Mouse (Mus musculus) spleen, postnatal 4 days (tissue): ENCODE measurements around the gene Aunip.

Source experiments
- DNase-seq, 2 experiments: peaks; one replicate each; pipeline ENCODE4 v3.0.0; 2022; ENCODE audit warnings: low spot score in 2 of 2

Aunip gene

DNA sequence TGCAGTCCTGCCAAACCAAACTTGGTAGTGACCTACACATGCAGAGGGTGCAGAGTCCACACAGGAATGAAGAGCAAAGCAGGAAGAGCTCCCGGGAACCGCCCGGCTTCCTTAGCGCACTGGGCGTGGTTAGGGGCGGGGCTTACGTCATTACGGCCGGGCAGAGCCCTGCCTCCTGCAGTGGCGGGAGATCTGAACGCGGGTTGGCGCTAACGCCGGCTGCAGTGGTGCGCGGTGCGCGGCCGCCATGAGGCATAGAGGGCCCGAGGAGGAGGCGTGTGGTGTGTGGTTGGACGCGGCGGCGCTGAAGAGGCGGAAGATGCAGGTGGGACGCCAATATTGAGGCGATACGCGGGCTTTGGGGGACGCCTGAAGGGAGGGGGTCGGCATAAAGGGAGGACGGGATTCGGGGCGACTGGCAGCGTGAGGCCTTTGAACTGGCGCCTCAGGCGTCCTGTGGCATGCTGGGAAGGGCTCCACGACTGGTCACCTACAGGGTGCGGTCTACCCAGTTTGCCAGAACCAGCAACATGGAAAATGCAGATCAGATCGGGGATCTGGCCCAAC lies at the start of gene Aunip:
Gene Aunip, plus strand, starts transcription at position 155 of the 567 bp plus-strand sequence.
- peak; percentile 90 to 95 for DNase-seq

DNA sequence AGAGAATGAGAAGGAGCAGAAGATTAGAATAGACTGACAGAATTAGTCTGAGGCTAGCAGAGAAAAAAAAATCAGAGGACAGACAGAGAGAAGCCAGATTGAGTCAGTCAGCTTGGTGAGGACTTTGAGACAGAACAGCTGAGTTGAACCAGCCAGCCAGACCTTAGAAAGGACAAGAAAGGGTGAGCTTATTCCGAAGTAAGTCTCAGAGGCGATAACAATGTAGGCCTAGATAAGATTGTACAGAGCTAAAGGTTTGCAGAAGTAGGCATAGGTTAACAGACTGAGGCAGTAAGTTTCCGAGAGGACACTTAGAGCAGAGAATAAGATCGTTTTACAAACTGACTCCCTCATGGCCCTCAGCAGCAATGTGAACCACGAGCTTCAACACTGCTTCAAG lies 49.5 kb upstream of the Aunip start:
- DNase-seq, result no peak

DNA sequence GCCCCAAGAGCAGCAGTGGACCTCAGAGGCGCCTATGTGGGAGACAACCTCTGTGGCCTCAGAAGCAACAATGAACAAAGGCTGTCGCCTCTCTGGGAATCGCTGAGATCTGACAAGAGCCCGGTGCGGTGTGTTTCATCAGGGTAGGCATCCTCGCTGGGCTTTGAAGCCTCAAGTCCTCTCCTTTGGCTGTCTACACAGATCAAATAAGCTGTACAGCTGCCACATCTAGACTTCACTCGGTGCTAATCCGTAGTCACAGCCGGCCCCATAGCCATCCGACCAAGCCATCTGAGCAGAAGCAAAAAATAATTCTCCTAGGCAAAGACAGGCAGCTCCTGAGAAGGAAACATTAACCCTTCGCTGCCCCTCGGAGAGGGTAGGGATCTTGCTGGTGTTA lies 45.0 kb upstream of the Aunip start:
- DNase-seq, result no peak

DNA sequence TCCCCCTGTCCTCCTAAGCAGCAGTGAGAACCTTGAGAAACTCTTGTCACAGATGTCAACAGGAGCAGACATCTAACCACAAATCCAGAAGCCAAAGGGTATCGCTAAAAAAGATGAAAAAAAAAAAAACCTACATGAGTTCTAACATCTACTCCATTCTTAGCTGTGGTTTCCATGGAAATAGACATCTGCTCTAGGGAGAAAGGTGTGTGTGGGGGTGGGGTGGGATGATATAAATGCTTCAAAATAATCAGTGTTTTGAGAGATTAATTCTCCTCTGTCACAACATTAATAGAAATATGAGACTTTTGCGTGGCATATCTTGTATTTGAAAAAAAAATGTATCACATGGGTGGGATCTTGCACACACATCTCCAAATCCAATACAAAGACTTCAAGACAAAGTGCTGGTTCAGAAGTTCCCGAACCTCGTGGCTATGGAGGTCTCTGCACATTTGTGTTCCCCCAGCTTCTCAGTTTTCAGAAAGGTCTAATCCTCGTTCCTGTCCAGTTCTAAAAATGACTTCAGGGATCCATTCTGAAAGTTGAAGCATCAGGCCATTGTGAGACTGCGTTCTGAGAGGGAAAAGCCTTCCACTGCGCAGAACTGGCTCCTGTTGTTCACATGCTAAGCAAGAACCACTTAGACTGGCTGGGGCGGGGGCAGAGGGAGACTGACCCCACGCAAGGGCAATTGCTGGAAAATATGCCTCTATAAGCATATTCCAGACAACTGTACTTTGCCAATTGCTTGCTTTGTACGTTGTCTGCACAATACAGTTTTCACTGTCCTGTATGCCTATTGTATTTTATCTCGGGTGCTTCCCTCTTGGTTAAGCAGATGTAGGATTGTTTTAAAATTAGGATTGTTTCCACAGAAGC lies 44.2 kb upstream of the Aunip start:
- DNase-seq, result no peak

DNA sequence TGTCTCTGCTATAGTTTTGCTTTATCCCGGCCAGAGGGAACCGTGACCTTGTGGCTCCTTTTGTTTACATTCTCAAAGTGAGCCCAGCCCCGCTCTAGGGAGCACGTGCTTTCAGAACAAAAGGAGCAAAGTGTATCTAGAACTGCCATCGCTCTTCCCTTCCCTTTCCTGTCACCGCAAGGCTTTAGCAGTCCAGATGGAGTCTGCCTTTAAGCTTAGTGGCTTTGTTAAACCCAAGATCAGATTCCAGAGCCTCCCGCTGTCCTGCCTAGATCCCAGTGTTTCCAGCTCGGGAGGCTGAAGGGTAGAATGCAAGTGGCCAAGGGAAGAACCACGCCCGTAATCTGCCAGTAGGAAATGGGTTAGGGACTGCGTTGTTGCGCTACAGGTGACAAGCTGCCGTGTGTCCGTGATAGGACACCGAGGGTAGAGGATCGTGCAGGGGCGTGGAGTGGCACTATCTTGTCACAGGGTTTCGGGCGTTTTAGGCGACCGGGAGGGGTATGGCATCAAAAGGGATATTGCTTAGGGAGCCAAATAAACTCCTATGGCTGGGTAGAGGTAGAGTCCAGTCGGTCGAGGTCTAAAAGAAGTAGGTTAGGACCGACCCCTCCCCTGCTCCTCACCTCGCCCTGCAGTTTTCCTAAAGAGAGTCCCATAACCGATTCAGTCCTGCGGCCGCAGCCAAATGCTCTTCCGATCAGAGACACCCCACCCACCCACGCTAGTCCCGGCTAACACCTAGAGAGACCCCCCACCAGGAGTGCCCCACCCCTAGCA lies 43.2 kb upstream of the Aunip start:
- DNase-seq, result peak; percentile 37 to 76

DNA sequence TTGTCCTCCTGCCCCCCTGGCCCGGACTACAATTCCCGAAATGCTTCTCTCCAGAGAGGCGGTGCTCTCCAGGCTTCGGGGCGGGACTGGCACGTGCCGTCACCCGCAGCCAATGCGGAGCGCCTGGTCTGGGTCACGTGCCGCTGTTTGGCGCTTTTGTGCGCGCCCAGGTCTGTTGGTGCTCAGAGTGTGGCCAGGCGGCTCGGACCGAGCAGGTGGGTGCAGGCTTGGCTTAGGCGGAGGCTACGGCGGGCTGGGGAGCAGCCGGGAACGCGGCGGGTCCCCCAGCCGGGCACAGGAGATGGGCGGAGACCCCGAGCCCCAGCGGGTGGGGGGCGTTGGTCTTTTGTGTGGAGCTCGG lies 42.6 kb upstream of the Aunip start, which contains the start of gene Stmn1:
Gene Stmn1, plus strand, starts transcription at position 106 of the 361 bp plus-strand sequence.
- DNase-seq, result peak; percentile 94 to 96

DNA sequence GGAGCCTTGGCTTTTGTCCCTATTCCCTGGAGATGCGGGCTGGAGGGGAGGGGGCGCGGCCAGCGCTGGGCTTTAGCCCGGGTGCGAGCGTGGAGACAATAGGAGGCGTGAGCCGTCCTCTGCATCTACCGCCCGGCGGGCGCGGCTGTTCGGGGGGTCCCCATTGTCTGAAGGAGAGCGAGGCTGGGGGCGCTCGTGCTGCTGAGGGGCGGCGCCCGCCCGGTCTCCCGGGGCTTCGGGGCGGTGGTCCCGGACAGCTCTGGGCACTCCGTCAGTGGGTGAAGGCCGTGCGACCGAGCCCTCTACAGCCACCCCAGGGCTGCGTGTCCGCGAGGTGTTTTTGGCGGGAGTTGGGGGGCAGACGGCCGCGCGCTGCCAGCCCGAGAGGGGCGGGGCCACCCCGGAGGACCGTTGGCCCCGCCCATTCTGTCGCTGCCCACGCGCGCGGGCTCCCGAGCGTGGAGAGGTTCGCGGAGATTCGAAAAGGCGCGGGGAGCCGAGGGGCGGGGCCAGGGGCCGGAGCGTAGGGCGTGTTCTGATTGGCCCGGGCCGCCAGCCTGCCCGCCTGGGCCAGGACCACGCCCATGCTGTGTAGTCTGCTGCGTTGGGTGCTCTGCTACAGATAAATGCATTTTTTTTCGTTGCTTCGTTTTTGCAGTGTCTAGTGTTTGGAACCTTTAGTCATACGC lies 42.1 kb upstream of the Aunip start:
- peak; percentile 99 to 100 for DNase-seq

DNA sequence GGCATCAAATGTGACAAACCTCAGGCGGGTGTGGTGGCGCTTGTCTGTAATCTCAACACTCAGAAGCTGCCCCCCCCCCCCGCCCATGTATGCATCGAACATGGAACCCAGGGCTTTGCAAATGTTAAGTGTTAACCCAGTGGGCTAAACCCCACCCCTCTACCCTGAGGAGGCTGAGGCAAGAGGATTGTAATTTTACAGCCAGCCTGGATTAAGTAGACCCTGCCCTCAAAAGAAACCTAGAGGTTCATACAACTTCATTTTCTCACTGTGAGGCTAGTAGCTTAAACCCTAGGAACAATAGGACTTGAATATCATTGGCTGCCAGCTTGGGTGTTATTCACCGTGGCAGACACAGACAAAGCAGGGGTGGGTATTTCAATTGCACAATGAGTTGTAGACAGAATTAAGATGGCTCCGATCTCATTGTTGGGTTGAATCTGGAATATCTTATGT lies 41.4 kb upstream of the Aunip start:
- no peak for DNase-seq

DNA sequence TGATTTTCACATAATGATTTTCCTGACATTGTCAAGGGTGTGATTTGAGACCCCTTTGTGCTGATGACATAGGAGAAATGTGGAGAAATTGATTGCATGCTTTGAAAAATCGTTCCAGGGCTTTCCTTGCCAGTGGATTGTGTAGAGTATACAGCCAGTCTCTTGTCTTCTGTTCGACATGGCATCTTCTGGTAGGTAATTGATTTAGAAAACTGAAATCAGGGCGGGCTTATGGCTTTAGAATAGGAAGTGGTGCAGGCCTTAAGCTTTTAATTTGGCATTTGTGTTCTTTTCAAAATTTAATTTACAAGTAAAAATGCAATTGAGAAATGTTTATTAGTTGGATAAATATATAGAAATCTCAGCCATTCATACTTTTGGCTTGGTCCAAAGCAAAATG lies 40.8 kb upstream of the Aunip start:
- no peak for DNase-seq

DNA sequence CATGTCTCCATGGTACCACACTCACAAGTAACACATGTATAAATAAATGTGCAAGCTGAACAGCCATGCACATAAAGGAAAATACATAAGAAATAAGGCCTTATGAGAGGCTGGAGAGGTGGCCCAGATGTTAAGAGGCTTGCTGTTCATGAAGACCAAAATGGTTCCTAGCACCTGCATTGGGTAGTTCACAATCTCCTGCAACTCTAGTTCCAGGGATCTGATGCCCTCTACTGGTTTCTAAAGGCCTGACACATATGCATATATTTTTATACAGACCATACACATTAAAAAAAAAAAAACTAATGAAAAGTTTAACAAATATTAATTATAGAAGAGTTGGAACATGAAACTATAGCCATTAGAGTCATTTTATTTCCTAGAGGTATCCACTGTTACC lies 39.3 kb upstream of the Aunip start:
- DNase-seq, result no peak

DNA sequence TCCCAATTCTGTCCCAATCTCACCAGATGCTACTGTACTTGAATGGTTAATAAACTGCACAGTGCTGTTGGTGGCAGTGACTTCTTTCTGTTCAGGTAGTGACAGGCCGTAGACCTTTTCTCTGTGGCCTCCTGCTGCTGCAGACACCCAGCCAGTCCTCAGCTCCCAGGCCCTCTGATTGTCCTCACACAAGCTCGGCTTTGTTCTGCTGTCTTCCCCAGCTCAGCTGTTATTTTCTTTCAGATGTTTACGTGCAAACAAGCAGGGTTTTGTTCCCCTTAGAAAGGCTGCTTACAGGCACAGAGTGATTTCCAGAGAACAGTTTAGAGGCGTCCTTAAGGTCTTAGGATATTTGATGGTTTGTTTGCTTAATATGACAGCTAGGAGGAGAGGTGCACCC lies 37.0 kb upstream of the Aunip start:
- no peak for DNase-seq

DNA sequence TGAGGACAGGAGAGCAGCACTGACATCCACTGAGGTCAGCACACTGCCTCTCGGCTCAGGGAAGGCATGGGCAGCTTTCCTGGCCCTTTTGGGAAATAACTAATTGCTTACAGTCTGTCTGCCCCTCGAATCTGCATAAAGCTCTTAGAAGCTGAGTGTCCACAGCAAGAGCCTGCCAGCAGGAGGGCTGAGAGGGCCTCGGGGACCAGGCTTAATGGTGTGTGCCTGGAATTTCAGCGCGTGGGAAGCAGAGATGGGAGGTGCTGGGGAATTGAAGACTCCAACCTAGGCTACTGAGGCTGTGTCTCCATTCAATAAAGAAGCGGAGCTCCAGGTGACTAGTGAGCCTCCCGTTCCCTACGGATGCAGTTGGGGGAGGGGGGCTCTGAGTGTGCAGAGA lies 36.6 kb upstream of the Aunip start:
- no peak for DNase-seq

DNA sequence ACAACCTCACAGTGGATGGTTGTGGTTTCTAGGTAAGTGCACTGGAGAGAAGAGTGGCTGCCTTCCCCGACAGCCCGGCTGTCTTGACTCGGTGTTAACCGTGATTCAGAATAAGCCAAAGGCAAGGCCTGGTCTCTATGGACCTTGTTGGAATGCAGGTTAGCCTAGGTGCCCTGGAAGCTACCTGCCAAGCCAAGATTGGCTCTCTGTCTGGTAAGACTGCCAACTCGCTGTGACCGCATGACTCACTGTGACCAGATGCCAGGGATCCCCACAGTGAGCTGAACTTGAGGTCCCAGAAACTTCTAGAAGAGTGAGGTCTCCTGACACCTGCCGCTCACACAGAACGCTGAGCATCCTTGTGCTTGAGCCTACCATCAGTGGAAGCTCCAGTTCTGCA lies 33.9 kb upstream of the Aunip start:
- no peak for DNase-seq

DNA sequence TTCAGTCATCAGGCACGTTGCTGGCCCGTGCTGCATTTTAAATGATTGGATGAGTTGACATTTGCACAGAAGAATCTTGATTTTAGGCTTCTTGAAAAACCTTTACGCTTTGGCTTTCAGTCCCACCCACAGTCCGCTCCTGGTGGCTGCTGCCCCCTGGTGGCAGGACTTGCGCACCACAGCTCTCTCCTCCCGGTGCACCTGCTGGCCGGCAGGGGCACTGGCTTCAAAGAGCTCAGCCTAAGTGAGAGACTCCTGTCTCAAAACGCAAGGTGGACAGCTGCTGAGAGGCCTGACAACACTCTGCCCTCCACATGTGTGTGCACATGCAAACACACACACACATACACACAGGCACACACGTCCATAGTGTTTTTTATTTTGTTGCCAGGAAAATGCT lies 32.8 kb upstream of the Aunip start:
- DNase-seq, result peak; percentile 94 to 99

DNA sequence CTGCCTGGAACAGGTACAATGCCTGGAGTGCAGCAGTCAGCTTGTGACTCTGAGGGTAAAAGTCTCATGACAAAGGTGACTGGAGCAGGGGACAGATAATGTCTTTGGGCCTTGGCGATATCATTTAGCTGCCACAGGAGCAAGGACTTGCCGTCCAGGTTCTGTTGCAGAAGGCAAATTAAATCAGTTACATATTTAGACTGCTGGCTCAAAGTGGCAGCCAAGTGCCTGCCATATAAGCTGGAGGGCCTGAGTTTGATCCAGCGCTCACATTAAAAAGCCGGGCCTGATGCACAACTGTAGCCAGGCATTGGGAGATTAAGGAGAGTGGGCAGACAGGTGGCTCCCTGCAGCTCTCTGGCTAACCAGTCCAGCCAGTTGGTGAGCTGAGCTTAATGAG lies 31.0 kb upstream of the Aunip start:
- no peak for DNase-seq

DNA sequence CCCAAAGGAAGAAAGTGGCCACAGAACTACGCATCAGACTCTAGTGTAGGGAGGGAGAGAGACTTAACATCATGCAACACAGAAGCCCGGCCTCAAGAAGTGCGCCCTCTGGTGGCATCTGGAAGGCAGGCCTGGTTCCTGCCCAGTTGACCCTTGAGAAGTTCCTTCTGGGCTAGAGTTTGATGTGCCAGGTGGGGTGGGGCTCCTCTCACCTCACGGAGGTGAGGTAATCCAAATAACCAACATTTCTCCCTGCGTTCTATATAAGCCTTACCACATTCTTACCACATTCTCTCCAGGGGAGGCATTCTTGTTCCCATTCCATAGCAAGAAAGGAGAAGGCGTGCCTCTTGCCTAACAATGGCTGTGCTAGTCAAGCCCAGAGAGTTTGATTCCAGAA lies 29.9 kb upstream of the Aunip start:
- peak; percentile 77 to 94 for DNase-seq

DNA sequence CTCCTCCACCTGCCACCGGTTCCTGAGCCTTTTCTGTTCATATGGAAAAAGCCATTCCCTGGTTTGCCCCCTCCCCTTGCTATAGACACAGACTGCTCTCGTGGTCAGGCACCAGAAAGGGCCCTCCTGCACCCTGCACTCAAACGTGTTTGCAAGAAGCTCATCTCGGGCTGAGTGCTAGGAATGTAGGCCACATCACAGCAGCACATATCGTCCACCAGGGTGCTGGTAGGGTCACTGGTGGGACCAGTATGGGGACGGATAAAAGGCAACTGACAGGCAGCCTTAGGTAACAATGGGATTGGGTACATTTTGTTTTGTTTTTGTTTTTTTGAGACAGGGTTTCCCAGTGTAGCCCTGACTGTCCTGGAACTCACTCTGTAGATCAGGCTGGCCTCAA lies 29.5 kb upstream of the Aunip start:
- DNase-seq, result no peak

DNA sequence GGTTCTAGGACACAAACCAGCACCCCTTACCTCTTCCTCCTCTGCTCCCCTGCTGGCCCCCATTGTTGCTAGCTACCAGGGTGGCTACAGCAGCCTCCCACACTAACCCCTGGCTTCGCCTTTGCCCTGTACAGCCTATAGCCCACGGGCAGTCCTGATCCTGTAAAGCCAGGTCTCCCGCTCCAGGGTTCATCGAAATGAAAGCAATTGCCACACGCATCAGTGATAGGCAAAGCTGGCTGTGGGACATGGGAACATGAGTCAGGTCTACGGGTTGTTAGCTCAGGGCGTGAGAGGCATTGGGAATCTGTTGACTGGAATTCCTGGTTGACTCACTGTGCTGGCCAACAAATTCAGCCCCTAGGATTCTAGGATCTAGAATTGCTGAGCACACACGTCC lies 28.4 kb upstream of the Aunip start:
- DNase-seq, result no peak

DNA sequence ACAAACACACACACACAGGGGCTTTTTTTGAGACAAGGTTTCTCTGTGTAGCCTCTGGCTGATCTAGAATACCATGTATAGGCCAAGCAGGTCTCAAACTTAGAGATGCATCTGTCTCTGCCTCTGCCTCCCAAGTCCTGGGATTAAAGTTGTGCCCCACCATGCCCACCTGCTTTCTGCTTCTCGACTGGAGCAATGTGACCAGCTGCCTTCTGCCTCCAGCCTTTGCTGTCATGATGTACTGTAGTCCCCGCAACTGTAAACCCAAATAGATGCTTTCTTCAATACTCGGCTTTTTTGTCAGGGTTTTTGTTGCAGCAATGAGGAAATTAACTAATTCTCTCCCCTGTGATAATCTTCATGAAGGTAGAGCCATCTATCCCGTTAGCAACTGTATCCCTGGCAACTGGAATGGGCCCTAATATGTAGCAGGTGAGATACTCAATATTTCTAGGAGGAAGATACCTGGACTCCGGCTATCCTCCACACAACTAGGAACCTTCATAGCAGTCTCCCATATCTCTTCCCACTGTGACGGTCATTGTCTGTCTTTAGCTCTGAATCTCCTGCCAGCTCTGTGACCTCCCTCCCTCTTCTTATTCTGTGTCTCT lies 27.6 kb upstream of the Aunip start:
- DNase-seq, result no peak

DNA sequence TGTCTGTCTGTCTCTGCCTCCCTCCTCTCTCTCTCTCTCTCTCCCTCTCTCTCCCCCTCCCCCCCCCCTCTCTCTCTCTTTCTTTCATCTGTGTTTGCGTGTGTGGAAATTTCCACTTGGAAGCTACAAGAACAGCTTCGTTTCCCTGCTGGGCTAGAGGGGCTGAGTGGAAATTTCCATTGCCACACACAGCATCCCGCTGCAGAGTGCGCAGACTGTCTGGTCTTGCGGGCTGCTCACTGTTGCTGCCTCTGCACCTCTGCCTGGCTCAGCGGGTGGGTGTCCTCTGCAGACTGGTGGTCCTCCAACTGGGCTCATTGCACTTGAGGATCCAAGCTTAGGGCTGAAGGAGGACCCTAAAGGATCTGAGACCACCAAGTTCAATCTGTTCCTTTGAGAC lies 27.1 kb upstream of the Aunip start:
- no peak for DNase-seq

DNA sequence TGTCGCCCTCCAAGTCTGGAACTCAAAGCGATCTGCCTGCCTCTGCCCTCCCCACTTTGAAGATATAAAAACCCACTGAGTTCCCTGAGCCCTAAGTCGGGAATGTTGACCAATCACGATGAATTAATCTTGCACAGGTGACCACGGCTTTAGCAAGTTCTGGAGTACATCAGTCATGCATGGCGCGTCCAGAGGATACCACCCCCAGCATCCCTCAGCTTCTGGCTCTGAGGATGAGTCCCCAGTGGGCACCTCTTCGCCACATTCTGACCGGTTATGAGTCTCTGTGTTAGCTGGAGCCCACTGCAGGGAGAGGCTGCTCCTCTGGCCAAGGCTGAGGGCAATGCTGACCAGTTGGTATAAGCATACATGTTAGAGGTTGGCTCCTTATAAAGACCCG lies 26.6 kb upstream of the Aunip start:
- no peak for DNase-seq
